Comparison of ENCODE assay signal across 23 mouse cellular contexts in genomic region chr6:73560000-73560399, GRCm38 (mm10).
"Had no signal": no experiment of that assay in that cellular context is flagged by ENCODE, and none has a peak within 500 bp of the region (broad histone marks: within the 10 kb centered on the region; RNA-seq: fewer than 3 reads in every experiment).

No protein-coding gene starts in this region.

- H3K4me3 ChIP-seq: heart, adult 2 months; heart, embryonic 13.5 days; heart, embryonic 15.5 days; hindbrain, embryonic 13.5 days; hindbrain, embryonic 15.5 days; layer of hippocampus, adult 2 months; left cerebral cortex, adult 2 months; limb, embryonic 10.5 days; limb, embryonic 12.5 days had no signal

- DNase-seq: forebrain, postnatal 0 days; gastrocnemius, postnatal 14 days; gastrocnemius, postnatal 36 days; heart, adult 11 months; heart, adult 2 months; heart, postnatal 14 days; heart, postnatal 36 days; kidney, adult 18-20 months; kidney, adult 8-10 months; kidney, postnatal 10 days; kidney, postnatal 25 days; kidney, postnatal 4 days had no signal

- H3K27me3 ChIP-seq: heart, embryonic 13.5 days; heart, embryonic 15.5 days; hindbrain, embryonic 13.5 days; hindbrain, embryonic 15.5 days; limb, embryonic 12.5 days had no signal

- H3K4me2 ChIP-seq: heart, embryonic 11.5 days; heart, embryonic 13.5 days; heart, embryonic 15.5 days; hindbrain, embryonic 13.5 days; hindbrain, embryonic 15.5 days; limb, embryonic 12.5 days had no signal

- H3K4me1 ChIP-seq: heart, embryonic 15.5 days; hindbrain, embryonic 13.5 days; hindbrain, embryonic 15.5 days; limb, embryonic 10.5 days; limb, embryonic 12.5 days had no signal

- H3K36me3 ChIP-seq: heart, embryonic 13.5 days; heart, embryonic 15.5 days; hindbrain, embryonic 13.5 days; hindbrain, embryonic 15.5 days; limb, embryonic 10.5 days; limb, embryonic 12.5 days had no signal

- H3K9me3 ChIP-seq: heart, embryonic 13.5 days; heart, embryonic 15.5 days; hindbrain, embryonic 13.5 days; hindbrain, embryonic 15.5 days; limb, embryonic 10.5 days; limb, embryonic 12.5 days had no signal

- H3K27ac ChIP-seq: heart, adult 2 months; heart, embryonic 13.5 days; heart, embryonic 15.5 days; hindbrain, embryonic 13.5 days; hindbrain, embryonic 15.5 days; hindbrain, postnatal 0 days; layer of hippocampus, adult 2 months; left cerebral cortex, adult 2 months; limb, embryonic 10.5 days; limb, embryonic 12.5 days had no signal

- ATAC-seq: forebrain, postnatal 0 days; hindbrain, postnatal 0 days; intestine, embryonic 16.5 days had no signal

- H3K9ac ChIP-seq: forebrain, postnatal 0 days; heart, embryonic 13.5 days; heart, embryonic 15.5 days; hindbrain, embryonic 13.5 days; hindbrain, embryonic 15.5 days; limb, embryonic 12.5 days had no signal
